Mouse (Mus musculus) kidney, postnatal 10 days (tissue): Measurements from ENCODE around the gene AC131692.1.
A peak's percentile ranks its signal among the peaks of the same experiment; 100 is the strongest.
"Not testable (repeated sequence)": the region's sequence is repeated elsewhere in the genome, so short reads cannot be mapped to it uniquely, and the experiment has no call there.

Experiments used
- DNase-seq: peaks from one replicate; pipeline ENCODE4 v3.0.0; 2021; ENCODE audit warnings: mixed read lengths

AC131692.1 gene

GRCm38 (mm10) chr19:6118677-6119185 lies 24.5 kb downstream of the AC131692.1 start:
- DNase-seq, result peak; percentile 45

- peak; percentile 46 for DNase-seq
Measured at GRCm38 (mm10) chr19:6121761-6122160, 27.5 kb downstream of the AC131692.1 start.

GRCm38 (mm10) chr19:6123330-6123729 lies 29.1 kb downstream of the AC131692.1 start:
- DNase-seq, result no peak

GRCm38 (mm10) chr19:6124898-6125297 lies 30.7 kb downstream of the AC131692.1 start:
- DNase-seq, result no peak

GRCm38 (mm10) chr19:6126289-6126688 lies 32.1 kb downstream of the AC131692.1 start:
- DNase-seq, result peak; percentile 75

GRCm38 (mm10) chr19:6126789-6127580 lies 32.8 kb downstream of the AC131692.1 start:
- DNase-seq, result no peak

- DNase-seq, result peak; percentile 97
Measured at GRCm38 (mm10) chr19:6127760-6128341, 33.6 kb downstream of the AC131692.1 start, which contains the start of gene Snx15. Gene Snx15, minus strand, starts transcription at chr19:6128304.

GRCm38 (mm10) chr19:6130414-6131128 lies 36.4 kb downstream of the AC131692.1 start:
- DNase-seq, result not testable (repeated sequence)

- DNase-seq, result no peak
Measured at GRCm38 (mm10) chr19:6132171-6132827, 38.1 kb downstream of the AC131692.1 start.

- not testable (repeated sequence) for DNase-seq
Measured at GRCm38 (mm10) chr19:6133197-6133596, 39.0 kb downstream of the AC131692.1 start.

GRCm38 (mm10) chr19:6136397-6136796 lies 42.2 kb downstream of the AC131692.1 start:
- DNase-seq, result no peak

- no peak for DNase-seq
Measured at GRCm38 (mm10) chr19:6139701-6140100, 45.5 kb downstream of the AC131692.1 start.

- DNase-seq, result no peak
Measured at GRCm38 (mm10) chr19:6140374-6140677, 46.1 kb downstream of the AC131692.1 start.

GRCm38 (mm10) chr19:6140678-6141393 lies 46.6 kb downstream of the AC131692.1 start, which contains the start of gene Batf2:
Gene Batf2, plus strand, starts transcription at chr19:6140983.
- DNase-seq, result peak; percentile 95

GRCm38 (mm10) chr19:6141394-6141749 lies 47.2 kb downstream of the AC131692.1 start, which contains the start of gene Arl2:
Gene Arl2, minus strand, starts transcription at chr19:6141548.
- DNase-seq, result peak; percentile 88

GRCm38 (mm10) chr19:6144842-6145241 lies 50.6 kb downstream of the AC131692.1 start:
- DNase-seq, result no peak
